Mouse (Mus musculus) cerebellum, adult 9-11 months (tissue): ENCODE data around the gene Ptprt.
"Not testable (repeated sequence)": the region's sequence is repeated elsewhere in the genome, so short reads cannot be mapped to it uniquely, and the experiment has no call there.

Source experiments
- DNase-seq: peaks from one replicate; pipeline ENCODE4 v3.0.0; 2022

The Ptprt gene

DNA sequence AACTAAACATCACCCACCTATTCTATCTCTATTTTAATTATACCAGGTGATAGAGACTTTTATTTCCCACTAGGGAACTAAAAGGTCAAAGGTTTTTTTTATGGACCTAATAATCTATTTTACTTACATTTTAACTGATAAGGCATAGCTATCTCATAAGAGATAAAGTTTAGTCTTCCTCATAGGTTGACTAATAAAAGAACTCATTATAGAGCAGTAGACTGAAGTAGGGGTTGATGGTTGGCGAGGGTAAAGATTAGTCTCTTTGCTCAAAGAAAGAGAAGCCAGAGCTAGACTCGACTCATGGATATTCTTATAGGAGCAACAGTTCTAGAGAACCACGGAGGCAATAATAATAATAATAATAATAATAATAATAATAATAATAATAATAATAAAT is 1004.3 kb downstream of the Ptprt start:
- DNase-seq = no peak

DNA sequence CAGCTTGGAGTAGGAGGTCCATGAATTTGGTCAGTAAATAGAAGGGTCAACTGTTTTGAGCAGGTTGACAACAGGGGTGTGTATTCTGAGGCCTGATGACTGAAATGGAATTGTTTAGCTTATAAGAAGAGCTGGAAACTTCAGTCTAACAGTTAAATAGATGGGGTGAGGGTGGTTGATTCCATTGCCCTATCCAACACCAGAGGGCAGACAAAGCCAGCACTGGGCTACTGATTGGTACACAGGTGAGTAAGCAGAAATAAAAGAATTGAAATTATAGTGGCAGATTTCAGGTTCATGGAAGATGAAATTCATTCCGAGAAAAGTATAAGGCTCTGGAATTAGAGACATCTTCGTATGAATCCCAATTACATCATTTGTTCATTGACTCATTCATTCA is 1020.1 kb downstream of the Ptprt start:
- DNase-seq = peak; percentile 12

DNA sequence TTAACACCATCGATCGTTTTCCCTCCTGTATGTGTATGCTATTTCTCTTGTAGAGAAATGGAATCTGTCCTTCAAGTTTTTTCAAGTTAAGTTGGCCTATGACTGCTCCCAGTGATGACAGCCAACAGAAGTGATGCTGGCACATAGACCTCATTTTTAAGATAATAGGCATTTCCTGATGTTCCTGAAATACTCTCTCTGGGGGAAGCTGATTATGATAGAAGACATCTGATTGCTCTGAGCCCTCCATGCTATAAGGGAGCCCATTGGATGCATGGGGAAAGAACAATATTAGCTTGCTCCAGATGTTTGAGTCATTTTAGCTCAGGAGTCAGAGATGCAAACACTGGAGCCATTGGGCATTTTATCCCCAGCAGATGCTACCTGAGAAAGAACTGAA is 1026.9 kb downstream of the Ptprt start:
- DNase-seq = no peak

DNA sequence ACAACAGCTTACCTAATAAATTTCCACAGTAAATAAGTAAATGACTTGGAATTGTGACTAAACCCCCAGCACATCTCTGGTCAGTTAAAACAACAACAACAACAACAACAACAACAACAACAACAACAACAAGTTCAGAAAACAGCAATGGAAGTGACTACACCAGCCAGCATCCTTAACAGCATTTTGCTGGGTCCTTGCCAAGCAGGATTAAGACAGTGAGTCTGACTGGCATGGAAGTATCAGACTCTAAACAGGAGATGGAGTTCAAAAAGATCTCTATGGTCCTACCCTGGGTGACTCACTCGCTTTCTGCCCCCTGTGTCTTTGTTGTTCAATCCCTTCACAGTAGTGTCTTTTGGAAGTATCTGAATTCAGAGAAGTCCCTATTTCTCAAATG is 1035.1 kb downstream of the Ptprt start:
- DNase-seq = no peak

DNA sequence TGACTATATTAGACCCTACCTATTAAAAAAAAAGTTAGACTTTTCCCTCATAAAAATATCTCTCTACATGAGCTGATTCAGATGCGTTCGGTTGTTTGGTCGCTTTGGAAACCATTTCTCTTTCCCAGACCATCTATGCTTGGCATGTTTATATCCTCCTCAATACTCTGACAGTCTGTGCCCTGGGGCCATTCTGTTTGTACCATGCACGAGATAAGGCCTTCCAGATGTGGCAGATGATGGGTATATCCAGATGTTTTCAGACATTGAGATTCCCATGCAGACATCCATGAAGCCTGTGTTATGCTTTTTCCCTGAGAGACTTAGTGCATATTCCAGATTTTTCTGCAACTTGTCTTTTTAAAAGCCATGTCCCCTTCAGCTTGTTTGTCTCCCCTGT is 1052.5 kb downstream of the Ptprt start:
- no peak for DNase-seq

DNA sequence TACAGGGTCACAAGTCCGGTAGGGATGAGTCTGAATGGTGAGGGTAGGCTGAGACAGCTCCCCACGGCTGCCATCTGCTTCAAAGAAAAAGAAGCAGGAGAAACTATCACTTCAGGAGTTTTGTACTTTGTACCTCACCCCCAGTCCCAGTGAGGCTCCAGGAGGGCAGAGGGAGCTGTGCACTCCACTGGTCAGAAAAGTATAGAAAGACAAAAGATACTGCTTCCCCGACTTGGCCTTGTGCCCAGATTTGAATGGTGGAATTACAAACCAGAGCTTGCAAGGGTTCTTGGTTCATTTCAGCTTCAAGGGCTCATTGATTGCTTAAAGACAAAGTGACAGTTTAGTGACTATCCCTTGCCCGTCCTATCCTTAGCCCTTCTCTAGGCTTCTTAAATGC is 1053.6 kb downstream of the Ptprt start:
- no peak for DNase-seq

DNA sequence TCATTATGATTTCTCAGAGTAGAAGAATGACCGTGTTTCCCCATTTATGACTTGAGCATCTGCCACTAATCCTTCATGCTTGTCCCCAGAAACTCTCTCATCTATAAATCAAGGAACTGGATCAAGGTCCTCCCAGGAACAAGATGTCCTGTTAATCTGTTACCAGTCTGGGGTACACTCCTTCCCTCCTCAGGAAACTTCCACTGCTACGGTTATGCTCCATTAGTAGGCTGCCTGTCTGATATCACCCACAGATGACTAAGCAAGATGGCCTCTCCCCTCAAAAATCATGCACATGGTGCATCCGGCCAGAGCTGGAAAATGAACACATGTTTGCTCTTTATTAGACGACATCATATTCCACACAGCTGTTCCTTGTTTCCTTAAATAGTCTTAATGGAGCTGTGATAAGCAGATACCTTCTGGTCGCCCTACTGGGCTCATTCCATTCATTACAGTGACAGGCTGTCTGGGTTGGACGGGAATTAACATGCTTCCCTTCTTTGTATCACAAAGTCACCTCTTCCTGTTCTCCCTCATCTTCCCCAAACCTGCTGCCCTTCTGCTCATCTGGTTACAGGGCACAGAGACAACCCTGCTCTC is 1060.6 kb downstream of the Ptprt start:
- DNase-seq = no peak

DNA sequence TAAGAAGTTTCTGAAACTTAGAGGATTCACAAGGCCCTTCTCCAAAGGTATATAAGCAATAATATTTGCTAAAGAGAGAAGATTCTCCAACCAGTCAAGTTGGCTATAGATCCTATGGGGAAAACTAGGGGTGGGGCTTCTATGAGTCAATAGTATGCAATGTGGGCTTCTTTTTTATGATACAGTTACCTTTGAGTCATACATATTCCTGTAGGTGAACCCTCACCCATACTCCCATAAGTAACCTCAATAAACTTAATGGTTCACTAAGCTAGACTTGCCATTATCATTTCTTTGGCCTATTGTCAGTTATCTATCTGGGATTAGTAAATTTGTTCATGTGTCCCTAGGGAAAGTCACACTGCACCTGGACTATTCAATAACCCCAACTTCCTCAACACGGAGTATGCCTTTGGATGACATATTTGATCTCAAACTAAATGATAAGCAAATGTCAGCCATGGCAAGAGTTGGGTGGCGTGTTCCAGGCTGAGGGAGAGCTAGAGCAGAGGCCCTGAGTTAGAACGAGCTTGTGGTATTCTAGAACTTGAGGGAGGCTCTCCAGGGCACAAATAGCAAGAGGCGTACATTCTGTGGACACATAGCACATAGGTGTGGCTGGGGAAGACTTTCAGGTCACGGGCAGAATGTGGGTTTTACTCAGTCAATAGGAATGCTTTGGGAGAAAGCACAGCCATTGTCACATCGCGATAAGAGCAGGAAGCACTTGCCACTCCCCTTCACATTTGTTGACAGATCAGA is 1067.4 kb downstream of the Ptprt start:
- no peak for DNase-seq

DNA sequence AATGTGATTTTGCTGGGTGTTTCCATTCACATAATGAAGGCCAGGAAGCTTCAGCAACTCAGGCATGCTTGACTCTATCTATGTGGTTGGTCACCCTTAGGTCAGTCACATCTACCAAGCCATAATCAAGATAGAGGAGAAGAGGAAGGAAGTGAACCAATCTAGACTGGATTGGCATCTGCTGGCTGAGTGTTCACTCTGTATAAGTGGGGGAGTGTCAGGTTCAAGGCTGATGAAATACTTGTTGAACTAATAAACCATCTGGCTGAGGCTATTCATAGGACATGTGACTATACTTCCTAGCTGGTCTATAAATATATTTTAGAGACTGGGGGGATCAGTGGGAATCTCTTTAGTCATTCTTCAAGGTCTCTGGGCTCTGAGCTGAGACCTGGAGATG is 1086.5 kb downstream of the Ptprt start:
- no peak for DNase-seq

DNA sequence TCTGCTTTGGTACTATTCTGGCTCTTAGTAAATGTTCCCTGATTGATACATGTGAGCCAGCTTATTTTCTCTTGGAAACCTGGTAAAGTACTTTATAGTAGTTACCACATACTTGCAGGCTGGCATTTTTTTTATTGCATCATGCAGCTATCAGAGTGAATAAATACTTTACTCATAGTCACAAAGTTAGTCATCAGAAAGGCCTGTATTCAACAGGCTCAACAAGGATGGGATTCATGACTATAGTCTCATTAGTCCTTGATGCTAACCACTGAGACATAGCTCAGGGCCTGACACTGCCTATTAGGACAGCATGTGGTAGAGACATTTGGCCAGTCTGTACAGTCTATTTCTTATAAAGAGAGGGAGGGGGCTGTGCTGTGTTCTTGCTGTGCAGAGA is 1088.7 kb downstream of the Ptprt start:
- DNase-seq = no peak

DNA sequence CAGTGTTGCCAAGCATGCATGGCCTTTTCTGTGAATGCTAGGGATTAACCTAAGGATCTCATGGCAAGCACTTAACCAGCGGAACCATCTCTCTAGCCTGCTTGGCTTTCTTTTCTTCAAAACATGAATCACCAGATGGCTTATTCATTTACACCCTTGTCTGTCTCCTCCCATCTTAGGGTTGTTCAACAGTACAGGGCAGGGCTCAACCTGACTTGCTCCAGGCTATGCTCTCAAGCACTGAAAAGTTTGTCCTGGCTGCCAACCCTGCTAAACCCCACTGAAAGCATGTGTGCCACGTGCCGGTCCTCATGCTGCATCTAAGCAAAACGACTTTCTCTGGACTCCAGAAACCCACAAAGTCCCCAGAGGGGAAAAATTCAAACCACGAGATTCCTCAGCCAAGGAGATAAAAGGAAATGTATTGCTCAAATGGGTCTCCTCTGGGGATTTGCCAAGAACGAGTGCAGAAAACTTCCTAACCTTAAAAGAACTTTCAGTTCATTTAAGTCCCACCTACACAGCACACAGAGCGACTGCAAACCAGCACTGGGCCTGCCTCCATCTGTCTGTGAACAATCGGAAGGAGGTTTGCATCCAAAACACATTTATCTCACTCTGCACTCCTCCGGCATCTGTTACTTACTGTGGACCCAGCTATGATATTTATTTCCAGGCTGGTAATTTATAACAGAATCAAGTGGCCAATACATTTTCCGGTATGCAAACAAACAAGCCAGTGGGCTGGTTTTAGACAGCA is 1090.5 kb downstream of the Ptprt start:
- no peak for DNase-seq

DNA sequence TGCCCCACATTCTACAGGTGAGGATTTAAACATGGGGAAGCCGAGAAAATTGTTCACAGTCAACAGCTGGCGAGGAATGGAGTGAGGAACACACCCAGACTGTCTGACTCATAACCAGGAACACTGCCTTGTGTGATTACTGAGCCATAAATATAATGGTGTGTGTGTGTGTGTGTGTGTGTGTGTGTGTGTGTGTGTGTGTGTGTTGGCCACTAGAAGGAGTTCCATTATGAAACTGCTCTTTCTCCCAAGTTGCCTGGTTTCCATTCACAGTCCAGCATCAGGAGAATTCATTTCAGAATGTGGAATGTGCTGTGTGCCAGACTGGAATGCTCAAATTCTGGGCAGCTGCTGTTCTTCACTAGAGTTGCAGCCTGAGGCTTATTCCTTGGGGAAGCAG is 1099.4 kb downstream of the Ptprt start:
- DNase-seq = no peak

DNA sequence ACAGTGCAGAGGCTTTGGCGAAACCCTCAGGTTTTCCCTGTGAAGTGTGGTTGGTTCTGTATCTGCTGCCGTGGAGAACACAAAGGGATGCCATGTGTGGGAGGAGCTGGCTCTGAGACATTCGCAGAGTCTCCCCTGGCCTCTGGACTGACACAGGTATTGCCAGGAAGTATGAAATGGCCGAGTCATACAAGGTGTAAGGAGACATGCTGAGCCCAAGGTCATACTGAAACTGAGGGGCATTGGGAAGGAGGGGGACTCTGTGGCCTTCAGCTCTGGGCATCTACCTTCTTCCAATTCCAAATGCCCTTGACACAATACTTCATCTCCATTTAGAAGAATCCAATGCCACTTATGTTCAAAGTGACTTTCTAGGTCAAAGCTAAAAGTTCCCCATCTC is 1103.1 kb downstream of the Ptprt start:
- DNase-seq = no peak

DNA sequence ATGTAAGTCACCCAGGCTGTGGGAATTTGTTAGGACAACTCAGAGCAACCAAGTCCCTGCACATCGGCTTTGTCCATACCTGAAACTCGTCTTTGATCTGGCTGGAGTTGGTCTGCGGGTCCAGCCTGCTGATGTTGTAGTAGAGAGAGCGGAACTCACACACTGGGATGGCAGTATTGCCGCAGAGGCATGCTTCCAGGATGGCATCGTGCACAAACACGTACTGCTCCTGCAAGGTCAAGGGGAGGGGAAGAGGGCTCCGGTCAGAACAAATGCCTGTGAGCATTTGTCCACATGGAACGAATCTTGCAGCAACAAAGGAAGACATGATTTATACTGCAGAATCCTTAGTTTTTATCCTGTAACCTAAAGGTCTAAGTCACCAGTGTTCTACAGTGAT is 1107.3 kb downstream of the Ptprt start:
- DNase-seq = no peak

DNA sequence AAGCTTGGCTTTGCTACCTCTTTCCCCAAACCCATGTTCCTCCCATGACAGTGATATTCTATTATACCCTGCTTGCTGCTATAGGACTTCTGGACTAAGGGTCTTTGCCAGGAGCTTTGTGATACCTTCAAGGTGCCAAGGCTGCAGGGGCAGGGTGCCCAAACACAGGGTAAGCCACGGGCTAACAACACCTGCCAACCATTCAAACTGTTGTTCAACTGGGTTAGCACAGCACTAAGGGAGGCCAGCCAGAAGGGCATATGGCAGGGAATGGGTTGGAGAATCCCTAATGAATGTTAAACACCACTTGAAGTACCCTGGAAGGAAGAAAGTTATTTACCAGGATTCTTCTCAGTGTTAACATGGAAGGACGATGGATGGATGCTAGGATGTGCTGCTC is 1108.9 kb downstream of the Ptprt start:
- DNase-seq = peak; percentile 79

DNA sequence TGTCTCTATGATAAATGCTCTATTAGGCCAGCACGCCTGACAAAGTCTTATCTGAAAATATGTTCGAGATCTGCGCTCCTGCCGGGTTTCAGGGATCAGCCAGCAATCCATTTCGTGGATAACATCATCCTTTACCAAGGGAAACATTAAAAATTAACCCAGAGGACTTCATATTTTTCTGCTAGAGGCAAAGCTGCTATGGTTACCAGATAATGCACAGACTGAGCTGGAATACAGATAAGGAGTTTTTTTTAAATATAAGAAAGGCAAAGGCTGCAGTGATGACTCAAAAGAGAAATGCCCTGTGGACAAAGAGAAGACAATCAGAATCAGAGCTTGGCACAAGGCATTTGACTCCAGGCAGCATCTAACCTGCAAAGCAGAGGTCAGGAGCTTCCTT is 1111.4 kb downstream of the Ptprt start:
- no peak for DNase-seq

DNA sequence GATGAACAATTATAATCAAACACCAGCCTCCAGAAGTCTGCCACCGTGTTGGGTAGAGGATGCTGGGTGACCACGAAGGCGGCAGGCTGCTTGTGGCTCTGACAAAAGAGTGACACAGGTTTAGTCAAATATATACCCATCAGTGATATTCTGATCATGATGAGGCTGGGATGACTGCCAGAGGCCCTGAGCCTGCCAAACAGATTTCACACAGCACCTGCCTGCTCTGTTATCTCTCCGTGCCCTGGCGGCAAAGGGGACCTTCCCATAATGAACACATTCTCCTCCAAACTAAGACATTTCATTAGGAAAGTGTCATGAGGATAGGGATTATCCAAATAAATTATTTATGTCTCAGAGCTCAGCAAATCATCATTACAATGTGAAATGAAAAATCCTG is 1113.6 kb downstream of the Ptprt start:
- peak; percentile 55 for DNase-seq

DNA sequence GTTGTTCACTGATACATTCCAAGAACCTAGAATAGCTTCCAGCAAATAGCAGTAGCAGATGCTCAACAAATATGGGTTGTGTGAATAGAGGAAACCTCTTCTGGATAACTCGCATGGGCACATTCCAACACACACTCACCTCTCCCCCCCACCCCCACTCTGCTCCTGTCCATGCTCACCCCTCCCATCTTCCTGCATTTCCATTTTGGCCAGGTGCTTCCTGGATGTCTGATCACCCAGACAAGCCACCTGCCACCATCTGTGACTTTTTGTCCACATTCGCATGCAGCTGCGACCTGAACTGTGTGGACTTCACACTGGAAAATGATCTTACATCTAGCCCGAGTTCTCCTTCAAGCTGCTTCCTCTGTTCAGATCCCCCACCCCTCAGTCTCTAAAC is 1115.5 kb downstream of the Ptprt start:
- peak; percentile 28 for DNase-seq

DNA sequence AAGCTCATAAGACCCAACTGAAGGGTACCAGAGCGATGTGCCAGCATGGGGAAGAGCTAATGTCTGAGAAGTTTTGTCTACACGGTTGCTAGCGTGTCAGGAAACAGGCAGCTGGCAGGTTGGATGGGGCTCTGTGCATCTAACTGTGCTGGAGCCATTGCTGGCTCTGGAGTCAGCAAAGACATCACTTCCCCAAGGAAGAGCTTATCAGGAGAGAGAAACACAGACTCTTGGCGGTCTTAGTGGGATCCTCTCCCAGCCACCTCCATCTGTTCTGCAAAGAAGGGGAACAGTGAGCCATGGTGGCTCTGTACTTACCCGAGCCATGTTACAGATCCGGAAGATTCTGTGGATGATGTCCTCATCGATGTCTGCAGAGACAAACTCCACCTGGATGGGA is 1126.8 kb downstream of the Ptprt start:
- DNase-seq = peak; percentile 34

DNA sequence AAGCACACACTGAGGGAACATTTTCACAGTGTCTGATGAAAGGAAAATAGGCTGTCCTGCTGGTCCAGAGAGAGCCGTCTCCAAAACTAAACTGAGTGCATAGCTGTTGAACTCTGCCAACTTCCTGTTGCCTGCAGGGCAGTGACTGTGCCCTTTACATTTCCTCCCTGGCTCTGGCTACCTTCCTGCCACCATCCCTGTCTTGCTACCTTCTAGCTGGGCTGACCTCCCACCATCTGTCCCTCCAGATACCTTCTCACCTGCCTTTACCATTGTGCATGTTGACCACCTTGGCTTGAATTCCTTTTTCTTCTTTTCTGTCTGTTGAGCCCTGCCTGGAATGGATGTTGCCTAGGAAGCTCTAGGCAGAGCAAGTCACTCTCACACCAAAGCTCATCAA is 1133.8 kb downstream of the Ptprt start:
- DNase-seq = peak; percentile 81

DNA sequence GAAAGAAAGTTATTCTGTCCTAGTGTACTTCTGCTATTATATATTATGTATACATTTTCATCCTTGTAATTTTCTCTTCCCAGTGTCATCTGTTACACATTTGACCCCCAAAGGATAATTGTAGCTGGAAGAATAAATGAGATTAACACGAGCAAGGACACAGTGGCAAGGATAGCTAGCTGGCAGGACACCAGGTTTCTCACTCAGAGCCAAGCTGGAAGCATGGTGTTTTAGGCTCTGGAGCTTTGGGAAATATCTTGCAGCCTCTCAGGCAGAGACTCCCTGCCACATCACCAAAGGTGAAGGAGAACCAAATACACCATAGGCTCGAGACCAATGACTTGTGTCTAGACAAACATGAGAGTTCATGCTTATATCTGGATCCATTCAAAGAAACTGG is 1141.3 kb downstream of the Ptprt start:
- DNase-seq = no peak

DNA sequence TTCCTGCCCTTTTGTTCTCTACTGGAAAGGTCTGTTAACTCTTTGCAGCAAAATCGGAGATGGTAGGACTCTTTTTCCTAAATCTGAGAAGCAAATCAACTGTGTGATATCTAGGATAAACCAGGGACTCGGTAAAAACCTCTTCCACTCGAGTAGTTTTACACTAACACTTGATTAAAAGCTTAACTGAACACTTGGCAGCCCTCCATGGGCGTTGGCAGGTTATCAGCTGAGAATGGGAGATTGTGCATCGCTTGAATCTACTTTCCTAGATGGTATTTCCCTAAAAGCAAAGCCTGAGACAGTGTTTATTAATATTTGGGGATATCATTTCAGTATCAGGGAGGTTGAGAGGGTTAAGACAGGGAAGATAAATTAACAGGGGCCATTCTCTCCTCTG is 1144.0 kb downstream of the Ptprt start:
- peak; percentile 77 for DNase-seq

DNA sequence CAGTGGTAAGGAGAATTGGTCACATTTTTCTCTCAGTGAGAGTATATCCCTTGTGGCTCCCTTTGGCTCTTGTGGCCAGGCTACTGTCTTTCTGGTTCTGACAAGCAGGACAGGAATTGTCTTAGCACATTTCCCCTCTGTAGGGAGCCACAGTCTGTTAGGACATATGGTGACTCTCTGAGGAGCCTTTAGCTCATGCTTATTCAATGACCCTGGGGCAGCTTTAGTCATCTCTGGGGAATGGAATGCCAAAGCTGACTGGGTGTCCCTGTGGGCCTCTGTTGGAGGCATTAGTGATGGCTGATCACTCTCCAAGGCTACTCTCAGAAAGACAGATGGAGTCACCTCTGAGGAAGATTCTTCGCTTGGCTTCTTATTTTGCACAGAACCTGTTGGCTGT is 1147.7 kb downstream of the Ptprt start:
- peak; percentile 90 for DNase-seq

DNA sequence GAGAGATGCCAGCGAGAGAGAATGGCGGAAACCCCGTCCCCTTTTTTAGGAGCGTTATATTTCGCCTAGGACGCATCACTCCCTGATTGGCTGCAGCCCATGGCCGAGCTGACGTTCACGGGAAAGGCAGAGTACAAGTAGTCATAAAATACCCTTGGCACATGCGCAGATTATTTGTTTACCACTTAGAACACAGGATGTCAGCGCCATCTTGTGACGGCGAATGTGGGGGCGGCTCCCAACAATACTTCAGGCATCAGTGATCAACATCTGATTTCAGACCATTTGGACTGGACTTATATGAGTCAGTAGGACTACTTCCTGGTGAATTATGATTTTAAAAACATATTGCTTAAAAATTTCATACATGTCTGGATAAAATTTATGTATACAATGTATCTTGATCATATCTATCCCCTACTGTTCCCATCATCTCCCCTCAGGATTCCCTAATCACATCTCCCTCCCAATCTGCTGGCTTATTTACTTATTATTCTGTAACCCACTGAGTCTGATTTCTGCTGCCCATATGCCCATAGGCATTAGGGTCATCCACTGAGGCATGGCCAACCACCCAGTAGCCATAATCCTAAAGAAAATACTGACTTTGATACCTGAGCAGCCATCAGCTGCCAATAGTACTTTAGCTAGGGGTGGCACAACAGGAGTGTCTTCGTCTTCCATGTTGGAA is 1148.9 kb downstream of the Ptprt start:
- not testable (repeated sequence) for DNase-seq
